Mouse (Mus musculus) erythroblast, adult 5-6 weeks (primary cell): ENCODE measurements around the gene Supt6. TPM values are rescaled to one million over a fixed set of nuclear protein-coding genes. Genes with fewer than 3 reads are reported as not detected.
A peak's percentile ranks its signal among the peaks of the same experiment; 100 is the strongest.

Experiments used
- ATAC-seq: replicated peaks from 2 replicates; pipeline ENCODE4 v1.8.0; 2016; ENCODE audit warnings: moderate number of reproducible peaks, mild to moderate bottlenecking, moderate TSS enrichment, inconsistent platforms; ENCODE audit not compliant: poor library complexity, low FRiP score, severe bottlenecking
- total RNA-seq, 2 experiments: library from RNA; stranded (forward) in 1 of 2; stranded (reverse) in 1 of 2; fragments of 150-400 nt in 1 of 2; fragments of 200-764, 138-1000 nt in 1 of 2; gene quantifications; 2 replicates each; pipeline versions ENCODE4 v1.2.3 to v1.2.4; 2015 to 2017; ENCODE audit warnings: low replicate concordance in 2 of 2

Supt6 gene
- total RNA-seq, 2 experiments from 2014 or later: 9.0 to 17.5 TPM

DNA sequence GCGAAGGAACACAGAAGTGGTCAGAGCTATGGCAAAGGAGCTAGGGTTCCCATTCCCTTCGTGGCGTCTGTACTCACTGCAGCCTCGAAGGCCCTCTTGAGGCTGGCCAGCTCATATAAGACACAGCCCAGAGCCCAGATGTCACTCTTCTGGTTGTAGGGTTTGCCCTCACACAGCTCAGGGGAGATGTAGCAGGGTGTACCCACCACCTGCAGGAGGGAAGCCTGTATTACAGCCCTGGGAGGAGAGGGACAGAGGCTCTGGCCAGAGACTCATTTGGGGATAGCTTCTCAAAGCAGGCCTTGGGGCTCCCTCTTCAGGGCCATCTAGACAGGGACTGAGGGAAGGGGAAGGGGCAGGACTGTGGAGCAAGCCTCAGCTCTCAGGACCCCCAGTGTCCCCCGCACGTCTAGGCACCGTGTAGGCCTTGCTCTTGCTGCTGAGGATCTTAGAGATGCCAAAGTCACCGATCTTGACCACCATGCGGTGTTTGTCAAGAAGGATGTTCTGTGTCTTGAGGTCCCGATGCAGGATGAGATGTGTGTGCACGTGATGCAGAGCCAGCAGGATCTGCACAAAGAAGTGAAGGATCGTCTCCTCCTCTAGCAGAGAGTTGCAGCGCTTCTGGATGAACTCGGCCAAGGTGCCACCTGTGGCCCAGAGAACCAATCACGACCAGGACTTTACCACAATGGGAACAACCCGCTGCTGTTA, 73.6 kb downstream of the Supt6 start:
- no peak for ATAC-seq

DNA sequence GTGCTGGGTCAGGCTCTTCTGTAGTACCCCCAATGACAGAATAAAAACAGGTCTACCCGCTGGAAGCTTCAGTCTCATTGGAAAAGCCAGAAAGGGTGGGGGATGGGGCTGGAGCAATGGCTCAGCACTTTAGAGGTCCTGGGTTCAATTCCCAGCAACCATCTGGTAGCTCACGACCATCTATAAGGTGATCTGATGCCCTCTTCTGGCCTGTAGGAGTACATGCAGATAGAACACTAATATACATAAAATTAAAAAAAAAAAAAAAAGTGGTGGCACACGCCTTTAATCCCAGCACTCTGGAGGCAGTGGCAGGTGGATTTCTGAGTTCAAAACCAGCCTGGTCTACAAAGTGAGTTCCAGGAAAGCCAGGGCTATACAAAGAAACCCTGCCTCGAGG, 74.5 kb downstream of the Supt6 start:
- no peak for ATAC-seq

DNA sequence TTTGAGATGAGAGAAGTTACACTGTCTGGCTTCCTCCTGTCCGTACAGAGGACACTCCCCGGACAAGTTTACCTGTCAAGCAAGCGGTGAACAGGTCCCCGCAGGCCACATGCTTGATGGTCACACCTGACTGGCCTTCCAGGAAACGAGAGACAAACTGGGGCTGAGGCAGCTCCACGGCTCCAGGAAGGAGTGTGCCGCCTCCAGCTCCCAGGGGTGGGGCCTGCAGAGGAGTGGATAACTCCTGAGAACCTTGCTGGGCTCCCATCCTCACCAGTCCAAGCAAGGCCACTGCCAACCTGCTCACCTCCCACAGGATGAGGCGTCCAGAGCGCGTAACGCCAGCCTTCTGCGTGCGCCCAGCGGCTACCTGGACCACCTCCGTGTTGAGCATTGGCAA, 75.5 kb downstream of the Supt6 start:
- no peak for ATAC-seq

DNA sequence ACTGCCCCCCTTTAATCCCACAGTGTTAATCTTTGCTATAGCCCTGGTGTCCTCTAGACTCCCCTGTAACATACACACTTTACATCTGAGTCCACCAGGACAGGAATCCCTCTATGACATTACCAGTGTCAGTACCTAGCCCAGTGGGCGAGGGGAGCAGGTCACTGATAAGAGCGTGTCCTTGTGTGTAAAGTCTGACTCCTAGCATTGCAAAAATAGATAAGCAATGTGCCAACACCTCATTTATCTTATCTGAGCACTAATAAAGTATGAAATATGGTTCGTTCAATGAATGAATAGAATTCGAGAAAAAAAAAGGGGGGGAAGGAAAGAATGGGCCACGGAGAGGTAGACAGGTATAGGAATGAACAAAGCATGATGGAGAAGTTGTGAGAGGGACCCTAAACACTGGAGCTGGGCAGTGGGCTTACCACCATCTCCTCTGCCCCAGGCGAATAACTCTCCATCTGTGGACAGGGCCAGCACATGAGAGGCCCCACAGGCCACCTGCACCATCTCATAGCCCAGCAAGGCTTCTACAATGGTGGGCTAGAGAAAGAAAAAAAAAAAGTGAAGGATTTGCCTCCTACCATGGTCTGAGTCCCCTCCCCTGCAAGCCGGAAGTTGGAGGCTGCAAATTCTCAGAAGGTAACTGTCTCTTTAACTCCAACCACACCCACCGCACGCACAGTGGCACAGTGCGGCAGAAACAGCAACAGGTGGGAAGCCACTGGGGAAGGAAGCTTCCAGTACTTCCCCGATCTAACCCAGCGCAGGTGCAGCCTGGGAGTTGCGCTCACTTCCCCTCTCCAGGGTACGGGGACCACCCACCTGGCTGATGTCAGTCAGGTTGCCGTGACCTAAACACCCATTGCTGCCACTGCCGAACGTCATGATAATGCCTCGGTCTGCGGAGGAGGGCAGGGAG, 77.0 kb downstream of the Supt6 start:
- ATAC-seq: peak; percentile 47

DNA sequence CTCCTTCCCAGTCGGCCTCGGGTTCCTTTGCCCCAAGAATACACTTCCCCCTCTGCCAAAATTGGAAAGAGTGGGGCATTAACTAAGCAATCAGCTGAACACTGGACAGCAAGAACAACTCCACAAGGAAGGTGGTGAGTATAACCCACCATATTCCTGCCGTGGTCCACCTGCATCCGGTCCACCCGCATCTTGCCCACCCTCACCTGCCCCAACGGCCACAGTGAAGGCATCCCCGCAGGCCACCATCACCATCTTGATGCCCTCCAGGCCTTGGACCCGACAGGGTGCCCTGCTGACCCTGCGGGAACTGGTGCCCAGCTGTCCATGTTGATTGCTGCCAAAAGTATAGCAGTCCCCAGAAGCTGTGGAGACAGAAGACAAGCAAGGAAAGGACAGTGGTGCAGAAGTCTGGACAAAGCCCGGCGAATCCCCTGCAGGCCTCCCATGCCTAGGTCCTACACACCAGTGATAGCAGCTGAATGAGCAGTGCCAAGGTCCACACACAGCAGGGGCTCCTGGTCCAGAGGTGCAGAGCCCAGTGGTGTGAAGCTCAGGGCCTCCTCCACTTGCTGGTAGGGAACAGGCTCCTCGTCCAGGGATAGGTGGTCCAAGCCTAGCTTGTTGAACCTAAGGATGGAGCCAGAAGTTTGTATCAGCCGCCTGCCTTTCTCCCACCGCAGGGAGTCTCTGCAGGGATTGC, 78.4 kb downstream of the Supt6 start:
- no peak for ATAC-seq

DNA sequence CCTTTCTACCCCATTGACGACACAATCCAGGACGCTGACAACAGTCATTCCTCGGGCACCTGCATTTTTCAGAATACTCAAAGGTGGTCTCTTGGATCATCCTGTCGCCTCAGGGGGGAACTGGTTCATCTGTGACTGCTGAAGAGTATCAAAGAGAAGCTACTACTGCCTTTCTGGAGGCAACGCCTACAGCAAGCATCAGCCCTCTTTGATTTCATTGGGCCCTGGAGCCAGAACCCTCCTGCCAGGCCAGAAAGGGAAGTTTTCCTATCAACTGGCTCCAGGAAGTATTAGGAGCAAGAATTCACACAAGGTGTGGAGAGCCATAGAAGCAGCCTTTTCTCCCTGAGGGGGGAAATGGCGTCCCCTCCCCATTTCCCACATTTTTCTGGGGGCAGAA, 79.1 kb downstream of the Supt6 start:
- no peak for ATAC-seq

DNA sequence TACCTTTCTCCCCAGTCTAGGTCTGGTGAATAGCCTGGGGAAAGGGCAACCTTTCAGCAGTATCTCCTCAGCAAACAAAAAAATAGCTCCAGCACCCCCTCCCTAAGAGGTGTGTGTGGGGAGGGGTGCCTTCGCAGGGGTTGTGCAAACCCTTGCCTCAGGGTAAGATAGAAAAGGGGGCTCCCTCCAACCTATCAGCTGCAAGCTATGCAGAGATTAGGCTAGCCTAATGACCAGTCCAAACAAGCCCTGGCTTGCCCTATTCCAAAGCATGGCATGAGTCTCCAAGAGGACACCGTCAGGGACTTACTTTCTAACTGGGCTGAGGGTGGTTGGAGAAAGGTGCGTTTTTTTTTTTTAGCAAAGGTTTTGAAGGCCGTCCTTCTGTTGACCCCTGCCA, 79.6 kb downstream of the Supt6 start:
- no peak for ATAC-seq

DNA sequence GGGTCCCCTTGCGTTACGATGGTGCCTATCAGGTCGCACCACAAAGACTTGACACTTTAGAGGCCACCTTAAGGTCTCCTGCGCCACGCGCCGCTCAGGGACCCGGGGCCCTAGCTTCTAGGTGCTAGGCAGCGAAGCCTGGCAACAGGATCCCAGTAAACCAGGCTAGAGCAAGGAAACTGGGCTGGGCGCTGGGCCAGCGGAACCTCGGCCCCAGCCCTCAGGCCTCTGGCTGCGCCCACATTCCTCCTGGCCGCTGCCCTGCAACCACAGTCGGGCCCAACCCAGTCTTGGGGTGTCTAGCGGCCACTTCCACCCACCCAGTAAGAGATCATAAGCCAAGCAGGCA, 80.1 kb downstream of the Supt6 start:
- ATAC-seq: peak; percentile 38

DNA sequence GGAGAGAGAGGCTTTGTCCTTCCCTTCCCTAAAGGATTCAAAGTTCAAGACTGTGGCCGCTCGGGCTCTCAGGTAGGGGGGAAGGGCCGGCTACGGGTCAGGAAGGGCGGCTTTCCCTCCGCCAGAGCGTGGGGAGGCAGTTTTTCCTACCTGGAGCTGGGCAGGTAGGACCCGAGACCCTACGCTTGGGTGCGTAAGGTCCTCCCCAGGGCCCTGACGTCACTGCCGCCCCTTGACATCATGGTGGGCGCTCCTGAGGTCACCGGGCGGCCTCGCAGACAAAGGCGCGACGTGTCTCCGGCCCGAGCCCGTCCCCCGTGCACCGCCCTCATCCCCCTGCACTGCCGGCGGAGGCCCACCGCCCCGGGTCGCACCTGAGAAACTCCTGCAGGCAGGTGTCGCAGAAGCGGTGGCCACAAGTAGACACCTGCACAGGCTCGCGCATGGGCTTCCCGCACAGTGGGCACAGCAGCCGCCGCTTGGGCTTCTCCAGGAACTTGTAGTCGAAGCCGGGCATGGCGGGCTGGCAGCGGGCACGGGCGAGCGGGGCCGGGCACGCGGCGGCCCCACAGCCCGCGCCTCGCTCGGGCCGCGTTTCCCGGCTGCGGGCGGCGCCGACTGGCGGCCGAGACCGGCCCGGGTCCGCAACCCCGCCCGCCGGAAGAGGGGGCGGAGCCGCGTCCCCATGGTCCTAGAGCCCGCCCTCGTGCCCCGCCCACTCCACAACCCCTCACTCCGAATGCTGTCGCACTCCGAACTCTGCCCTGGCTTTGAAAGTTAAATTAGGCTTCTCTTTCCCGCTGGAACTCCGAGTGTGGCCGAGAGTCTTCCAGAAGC, 80.6 kb downstream of the Supt6 start, which contains the start of gene Traf4:
Gene Traf4 (minus strand): TSS at position 666 of the 837 bp plus-strand sequence.
- ATAC-seq: peak; percentile 67

DNA sequence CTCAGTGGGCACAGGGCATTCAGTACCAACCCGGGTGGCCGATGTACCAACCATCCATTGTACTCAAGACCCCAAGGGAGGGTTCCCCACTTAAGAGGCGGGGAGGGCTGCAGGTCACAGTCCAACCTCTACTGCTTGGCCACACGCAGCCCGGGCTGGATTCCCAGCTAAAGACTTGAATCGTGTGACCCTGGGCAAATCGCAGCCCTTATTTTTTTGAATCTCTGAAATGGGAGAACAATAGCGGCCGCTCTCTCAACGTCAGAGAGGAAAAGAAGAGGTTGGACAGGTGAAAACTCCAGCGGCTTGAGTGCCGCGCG, 81.2 kb downstream of the Supt6 start:
- no peak for ATAC-seq

DNA sequence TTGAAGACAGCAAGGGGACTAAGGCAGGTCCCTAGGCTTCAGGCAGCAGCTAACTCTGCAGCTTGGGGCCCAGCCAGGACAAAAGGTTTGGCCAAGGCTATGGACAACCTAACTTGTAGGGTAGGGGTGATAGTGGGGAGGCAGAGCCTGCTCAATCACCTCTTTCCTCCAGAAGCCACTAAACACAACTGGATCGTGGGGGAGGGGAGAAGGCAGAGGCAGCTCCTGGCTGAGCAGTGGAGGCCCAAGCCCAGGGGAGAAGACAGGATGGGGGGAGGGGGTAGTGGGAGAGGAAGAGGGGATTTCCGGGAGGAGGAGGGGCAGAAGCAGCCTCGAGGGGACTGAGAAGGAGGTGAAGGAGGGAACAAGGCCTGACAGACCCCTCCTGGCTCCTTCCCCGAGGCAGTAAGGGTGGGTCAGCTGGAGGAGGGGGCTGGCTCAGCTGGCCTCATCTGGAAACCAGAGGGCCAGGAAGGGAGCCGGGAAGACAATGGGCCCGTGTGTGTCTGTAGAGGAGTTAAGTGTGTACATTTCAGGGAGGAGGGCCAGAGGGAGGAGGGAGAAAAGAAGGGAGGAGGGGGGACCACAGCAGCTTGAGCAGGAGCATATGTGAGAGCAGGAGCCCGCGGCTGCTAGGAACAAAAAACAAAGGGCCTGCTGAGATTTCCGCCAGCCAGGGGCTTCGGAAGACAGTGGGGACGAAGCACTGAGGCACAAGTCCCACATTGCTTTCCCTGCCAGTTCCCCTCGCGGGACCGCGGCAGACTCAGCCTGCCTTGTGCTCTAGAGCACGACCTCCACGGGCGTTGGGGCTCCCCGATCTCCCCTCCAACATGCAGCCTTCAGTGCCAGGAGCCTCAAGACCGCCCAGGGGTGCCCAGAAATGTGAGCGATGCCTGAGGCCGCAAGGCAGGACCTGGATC, 81.8 kb downstream of the Supt6 start:
- ATAC-seq: no peak

DNA sequence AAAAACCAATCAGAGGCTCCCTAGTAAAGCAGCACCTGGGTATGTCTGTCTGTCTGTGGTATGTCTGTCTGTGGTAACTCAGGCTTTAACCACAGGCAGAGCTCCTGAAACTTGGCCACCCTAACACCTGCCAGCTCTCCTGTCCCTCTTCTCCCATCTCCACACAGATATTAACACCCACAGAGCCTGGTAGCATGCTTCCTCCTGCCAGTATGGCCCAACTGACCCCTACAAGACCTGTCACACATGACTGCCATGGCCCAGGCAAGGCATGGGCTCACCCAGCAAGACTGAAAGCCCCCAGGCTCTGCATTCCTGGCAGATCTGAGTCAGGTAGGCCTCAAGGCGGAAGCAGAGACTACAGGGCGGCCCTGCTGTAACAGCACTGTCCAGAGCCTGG, 82.7 kb downstream of the Supt6 start:
- no peak for ATAC-seq

DNA sequence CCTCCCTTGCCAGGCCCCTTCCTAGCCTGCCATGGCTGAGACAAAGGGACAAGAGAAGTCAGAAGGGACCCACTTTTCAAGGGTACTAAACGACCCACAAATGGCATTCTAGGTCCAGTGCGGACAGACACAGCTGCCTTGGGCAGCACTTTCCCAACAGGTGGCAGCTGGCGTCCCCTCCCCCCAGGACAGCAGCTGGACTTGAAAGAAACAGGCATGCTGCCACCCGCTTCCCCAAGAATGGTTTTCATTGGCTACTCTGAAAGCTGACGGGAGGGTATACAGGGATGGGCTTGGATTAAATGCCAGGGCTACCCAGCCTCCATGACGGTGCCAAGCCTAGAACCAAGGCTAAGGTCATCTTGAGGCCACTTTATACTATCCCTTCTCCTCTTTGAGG, 83.3 kb downstream of the Supt6 start:
- ATAC-seq: no peak

DNA sequence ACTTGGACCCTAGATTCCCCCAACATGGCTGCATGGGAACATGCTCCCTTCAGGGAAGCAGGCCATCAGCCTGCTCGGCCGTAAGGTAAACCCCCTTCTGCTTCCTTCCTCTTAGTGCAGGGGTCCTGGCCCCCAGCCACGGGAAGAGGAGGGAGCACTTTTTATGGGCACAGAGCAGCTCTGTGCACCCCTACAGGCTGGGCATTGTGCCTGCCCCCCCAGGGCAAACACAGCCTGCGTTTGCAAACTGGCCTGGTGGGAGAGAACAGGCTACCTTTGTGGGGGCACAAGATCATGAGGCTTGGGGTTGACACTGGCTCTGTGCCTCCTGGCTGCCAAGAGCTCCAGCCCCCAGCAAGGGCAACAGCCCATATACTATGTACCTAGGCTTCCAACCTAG, 83.8 kb downstream of the Supt6 start:
- ATAC-seq: no peak

DNA sequence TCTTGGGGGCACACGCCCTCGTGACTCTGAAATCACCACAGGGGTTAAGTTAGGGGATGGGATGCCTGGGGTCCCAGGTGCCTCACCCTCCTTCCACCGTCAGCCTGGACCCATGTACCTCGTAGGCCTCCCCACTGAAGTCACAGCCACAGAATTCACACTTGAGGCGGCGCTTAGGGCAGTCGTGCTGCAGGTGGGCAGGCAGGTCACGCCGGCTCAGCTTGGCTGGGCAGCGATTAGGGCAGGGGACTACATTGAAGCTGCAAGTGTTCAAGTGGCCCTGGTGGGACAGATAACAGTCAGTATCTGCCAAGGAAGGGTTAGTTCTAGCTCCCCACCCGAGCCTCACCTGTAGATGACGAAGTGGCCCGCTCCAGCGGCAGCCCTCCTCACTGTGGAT, 84.6 kb downstream of the Supt6 start:
- ATAC-seq: no peak

DNA sequence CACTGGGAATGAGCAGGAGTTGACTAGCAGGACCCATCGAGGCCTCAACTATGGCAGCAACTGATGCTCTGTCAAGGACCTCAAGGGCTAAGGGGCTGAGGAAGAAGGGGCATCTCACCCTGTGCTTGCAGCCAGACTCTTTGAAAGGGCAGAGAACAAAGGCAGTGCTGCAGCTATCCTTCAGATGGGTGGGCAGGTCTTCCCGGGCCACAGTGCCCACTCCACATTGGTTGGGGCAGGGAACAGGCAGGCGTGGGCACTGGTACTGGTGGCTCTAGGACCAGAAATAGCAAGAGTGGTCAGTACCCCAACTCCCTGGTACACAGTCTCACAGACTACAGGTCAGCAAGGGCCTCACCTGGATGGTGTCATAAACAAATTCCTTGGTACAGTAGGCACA, 85.1 kb downstream of the Supt6 start:
- no peak for ATAC-seq

DNA sequence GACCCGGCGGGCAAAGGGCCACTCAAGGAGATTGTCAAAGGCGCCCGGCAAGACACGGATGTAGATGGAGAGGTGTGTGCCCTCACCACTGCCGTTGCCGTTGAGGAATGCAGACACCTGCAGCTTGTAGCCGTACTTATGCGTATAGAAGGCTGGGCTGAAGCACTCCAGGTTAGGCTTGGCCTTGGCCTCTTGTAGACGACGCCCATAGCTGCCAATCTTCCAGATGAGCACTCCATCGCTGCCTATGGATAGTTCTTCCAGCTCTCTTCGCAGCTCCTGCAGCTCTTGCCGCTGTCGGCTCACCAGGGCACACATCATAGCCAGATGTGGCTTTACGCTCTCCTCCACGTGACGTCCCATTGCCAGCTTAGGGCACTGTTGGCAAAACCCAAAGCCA, 85.6 kb downstream of the Supt6 start:
- ATAC-seq: no peak

DNA sequence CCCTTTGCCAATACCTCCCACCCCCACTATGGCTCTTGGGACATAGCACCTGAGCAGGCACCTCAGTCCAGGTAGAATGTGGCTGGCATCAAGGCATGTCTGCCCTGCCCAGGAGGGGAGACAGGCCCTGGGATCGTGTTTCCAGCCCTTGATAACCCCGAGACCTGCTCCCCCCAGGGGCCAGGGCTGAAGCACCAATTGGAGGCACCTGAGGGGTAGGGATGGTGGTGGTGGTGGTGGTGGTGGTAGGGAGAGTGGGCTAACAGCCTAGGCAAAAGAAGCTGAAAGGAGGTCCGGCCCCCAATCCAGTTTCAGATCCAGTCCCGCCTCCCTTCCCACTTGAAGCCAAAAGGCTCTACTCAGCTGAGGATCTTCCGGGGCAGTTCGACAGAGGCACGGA, 86.2 kb downstream of the Supt6 start:
- no peak for ATAC-seq

DNA sequence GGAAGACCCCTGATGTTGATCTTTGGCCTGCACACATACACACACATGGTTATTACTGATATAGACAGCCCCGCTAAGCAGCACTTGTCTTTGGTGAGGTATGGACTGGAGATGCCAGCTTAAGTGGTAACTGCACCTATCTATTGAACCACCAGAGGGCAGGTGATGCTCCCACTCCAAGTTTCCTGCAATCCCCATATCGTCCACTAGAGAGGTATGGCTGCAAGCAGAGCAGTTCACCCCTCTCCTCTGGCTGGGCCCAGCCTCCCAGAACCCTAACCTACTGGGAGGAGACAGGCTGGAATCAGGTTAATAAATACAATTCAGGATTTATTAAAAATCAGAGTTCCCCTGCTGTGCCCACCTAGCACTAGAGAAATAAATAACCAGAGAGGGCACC, 86.7 kb downstream of the Supt6 start:
- ATAC-seq: peak; percentile 92
